Mouse (Mus musculus) megakaryocyte, embryonic 14.5 days (primary cell): ENCODE measurements at regions not wholly inside any gene's neighbourhood (a gene's known extent, or its start where the extent isn't known, plus 50 kb on each side); places are given as distances from the start of the nearest gene placed in this dataset.

Experiments used
- FLI1 ChIP-seq: IDR thresholded peaks from 2 replicates; pipeline ENCODE4 v1.6.1; 2012; ENCODE audit warnings: low read length, inconsistent platforms, mixed read lengths
- GATA1 ChIP-seq: IDR thresholded peaks from 3 replicates; pipeline ENCODE4 v1.6.1; 2012; ENCODE audit warnings: mixed read lengths, low read length, inconsistent platforms, borderline replicate concordance

DNA sequence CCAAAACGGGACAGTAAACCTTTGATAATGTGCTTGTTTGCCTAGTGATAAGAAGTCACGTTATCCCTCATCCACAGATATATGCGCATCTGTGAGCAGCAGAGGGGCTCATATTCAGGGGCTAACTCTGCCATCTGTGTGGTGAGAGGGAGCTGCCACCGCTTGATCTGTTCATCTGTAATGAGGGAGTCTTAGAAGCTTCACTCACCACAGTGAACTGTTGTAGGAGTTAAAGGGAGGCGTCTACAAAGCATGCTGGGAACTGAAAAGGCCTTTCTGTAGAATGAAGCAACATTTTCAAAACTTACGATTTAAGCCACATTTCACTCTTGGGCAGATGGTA, 324.1 kb upstream of the 1700056E22Rik start:
- no peak for TF ChIP-seq GATA1
- no peak for TF ChIP-seq FLI1
